Mouse (Mus musculus): Measurements from ENCODE around the gene Acsl5. TPM values are rescaled to one million over a fixed set of nuclear protein-coding genes. Genes with fewer than 3 reads are reported as not detected.

Acsl5 gene
- polyA plus RNA-seq, 1 experiment: 10.5 TPM

DNA sequence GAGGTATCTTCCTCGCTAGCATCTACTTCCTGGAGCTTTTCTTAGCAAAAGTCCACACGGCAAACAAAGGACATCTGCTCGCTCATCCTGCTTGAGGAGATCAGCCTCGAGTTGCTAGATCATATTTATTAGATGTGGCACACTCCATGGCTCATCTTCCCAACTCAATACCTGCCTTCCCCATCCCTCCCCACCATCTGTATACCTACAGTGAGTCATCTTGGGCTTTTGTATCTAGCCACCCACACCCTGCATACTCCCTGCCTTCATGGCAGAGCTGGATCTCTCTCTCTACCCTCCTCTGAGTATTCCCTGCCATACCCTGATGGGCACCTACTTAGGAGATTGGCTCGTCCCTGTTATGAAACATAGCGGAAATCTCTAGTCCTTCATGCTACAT is 30.5 kb upstream of the Acsl5 start:
- DNase-seq (ENCODE audit: low read depth in 1 of 2, low spot score in 2 of 2): no peak
- Histone ChIP-seq H3K27ac (ENCODE audit: insufficient read depth, low read length) (no peak overlapping the region), H3K4me3 (ENCODE audit: extremely low read depth, insufficient read depth, insufficient read length) (no peak overlapping the region), H3K36me3 (ENCODE audit: control insufficient read depth, insufficient read depth, low read length) (no peaks in the 10 kb centered on the region), H3K4me1 (ENCODE audit: control insufficient read depth, insufficient read depth, insufficient read length) (no peaks in the 10 kb centered on the region), H3K27me3 (ENCODE audit: control insufficient read depth, insufficient read depth, low read length) (no peaks in the 10 kb centered on the region)
- TF ChIP-seq CTCF (IDR thresholded peaks at IDR 0.05; ENCODE audit: extremely low read depth, insufficient read depth, insufficient read length, insufficient replicate concordance): no peak
- no peak for TF ChIP-seq POLR2A (IDR thresholded peaks at IDR 0.05; ENCODE audit: low read depth, low read length)
- WGBS: 76% methylated on average over 6 of the region's 6 CpGs

DNA sequence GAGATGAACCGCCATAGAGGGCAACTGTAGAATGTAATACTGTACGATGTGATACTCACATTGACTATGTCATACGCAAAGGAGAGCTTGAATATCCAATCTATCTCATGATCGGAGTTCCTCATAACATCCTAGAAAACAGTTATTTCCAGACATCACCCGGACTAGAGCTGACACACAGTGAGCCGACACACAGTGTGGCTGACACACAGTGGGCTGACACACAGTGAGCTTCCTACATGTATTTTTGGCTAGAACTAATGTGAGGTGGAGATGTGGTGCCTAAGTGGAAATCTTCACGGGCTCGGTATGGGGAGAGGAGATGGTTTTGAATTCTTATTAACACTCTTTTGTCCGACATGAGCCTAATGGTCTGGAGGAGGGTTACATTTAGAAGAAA is 29.5 kb upstream of the Acsl5 start:
- H3K4me1 ChIP-seq (ENCODE audit: control insufficient read depth, insufficient read depth, insufficient read length): no peaks in the 10 kb centered on the region
- DNase-seq (ENCODE audit: low read depth in 1 of 2, low spot score in 2 of 2): no peak
- 93% methylated on average over 9 of the region's 9 CpGs for WGBS
- H3K36me3 ChIP-seq (ENCODE audit: control insufficient read depth, insufficient read depth, low read length): no peaks in the 10 kb centered on the region
- no peak overlapping the region for H3K4me3 ChIP-seq (ENCODE audit: extremely low read depth, insufficient read depth, insufficient read length)
- H3K27ac ChIP-seq (ENCODE audit: insufficient read depth, low read length): no peak overlapping the region
- TF ChIP-seq POLR2A (IDR thresholded peaks at IDR 0.05; ENCODE audit: low read depth, low read length): no peak
- no peak for TF ChIP-seq CTCF (IDR thresholded peaks at IDR 0.05; ENCODE audit: extremely low read depth, insufficient read depth, insufficient read length, insufficient replicate concordance)
- H3K27me3 ChIP-seq (ENCODE audit: control insufficient read depth, insufficient read depth, low read length): no peaks in the 10 kb centered on the region

DNA sequence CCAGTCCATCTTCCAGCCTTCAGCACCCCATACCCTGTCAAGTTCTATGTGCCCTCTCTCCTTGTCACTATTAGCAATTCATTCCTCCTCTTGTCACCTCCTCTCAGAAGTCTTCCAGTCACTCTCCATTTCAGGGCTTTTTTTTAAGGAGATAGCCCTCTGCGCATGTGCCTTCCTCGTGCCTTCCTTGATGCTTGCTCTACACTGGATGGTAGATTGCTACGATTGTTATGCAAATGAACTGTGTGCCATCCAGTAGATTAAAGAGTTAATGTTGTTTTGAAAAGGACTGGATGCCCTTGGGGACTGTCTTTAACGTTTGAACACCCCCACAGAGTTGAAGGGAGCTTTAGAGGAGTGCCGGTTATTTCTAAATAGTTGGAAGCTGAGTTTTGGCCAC is 25.1 kb upstream of the Acsl5 start:
- no peaks in the 10 kb centered on the region for H3K36me3 ChIP-seq (ENCODE audit: control insufficient read depth, insufficient read depth, low read length)
- 77% methylated on average over 5 of the region's 5 CpGs for WGBS
- H3K27me3 ChIP-seq (ENCODE audit: control insufficient read depth, insufficient read depth, low read length): no peaks in the 10 kb centered on the region
- no peak overlapping the region for H3K27ac ChIP-seq (ENCODE audit: insufficient read depth, low read length)
- H3K4me3 ChIP-seq (ENCODE audit: extremely low read depth, insufficient read depth, insufficient read length): no peak overlapping the region
- no peaks in the 10 kb centered on the region for H3K4me1 ChIP-seq (ENCODE audit: control insufficient read depth, insufficient read depth, insufficient read length)
- TF ChIP-seq POLR2A (IDR thresholded peaks at IDR 0.05; ENCODE audit: low read depth, low read length) (no peak), CTCF (IDR thresholded peaks at IDR 0.05; ENCODE audit: extremely low read depth, insufficient read depth, insufficient read length, insufficient replicate concordance) (no peak)
- DNase-seq (ENCODE audit: low read depth in 1 of 2, low spot score in 2 of 2): no peak

DNA sequence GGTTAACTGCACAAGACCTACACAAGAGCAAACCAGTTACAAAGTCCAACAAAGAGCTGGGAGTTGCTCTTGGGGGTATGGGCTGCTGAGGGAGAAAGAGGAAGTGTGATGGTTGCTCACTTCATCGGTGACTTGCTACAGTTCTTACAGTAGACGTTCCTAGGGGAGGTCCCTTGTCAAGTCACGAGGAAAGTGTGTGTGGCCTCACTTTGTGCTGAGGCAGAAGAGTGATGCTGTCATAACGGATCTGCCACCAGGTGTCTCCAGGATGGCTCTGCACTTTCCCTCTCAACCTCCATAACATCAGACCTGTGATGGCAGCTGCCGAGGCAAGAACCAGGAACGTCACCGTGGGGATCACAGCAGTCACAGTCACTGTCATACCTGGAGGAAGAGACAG is 24.6 kb upstream of the Acsl5 start:
- H3K4me1 ChIP-seq (ENCODE audit: control insufficient read depth, insufficient read depth, insufficient read length): no peaks in the 10 kb centered on the region
- H3K36me3 ChIP-seq (ENCODE audit: control insufficient read depth, insufficient read depth, low read length): no peaks in the 10 kb centered on the region
- peak in 1 of 2 experiments; percentile 26 for DNase-seq (ENCODE audit: low read depth in 1 of 2, low spot score in 2 of 2)
- H3K4me3 ChIP-seq (ENCODE audit: extremely low read depth, insufficient read depth, insufficient read length): no peak overlapping the region
- 52% methylated on average over 7 of the region's 7 CpGs for WGBS
- H3K27me3 ChIP-seq (ENCODE audit: control insufficient read depth, insufficient read depth, low read length): no peaks in the 10 kb centered on the region
- no peak for TF ChIP-seq CTCF (IDR thresholded peaks at IDR 0.05; ENCODE audit: extremely low read depth, insufficient read depth, insufficient read length, insufficient replicate concordance)
- no peak for TF ChIP-seq POLR2A (IDR thresholded peaks at IDR 0.05; ENCODE audit: low read depth, low read length)
- no peak overlapping the region for H3K27ac ChIP-seq (ENCODE audit: insufficient read depth, low read length)

DNA sequence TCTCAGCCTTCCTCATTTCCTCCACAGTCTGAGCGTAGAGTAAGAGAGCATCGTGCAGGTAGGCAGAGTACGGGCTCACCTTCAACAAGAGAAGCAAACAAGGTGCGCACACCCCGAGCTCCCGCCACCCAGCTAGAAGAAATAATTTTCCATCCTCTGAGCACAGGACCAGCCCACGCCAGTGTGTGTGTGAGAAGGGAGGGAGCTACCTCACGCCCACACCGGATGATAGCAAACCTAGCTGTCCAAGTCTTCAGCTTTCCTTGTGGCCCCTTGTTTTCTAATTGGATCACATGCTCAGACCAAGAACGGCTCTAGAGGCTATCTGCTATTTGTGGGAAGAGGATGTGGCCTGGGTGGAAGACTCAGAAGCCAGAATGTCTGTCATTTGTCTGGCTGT is 20.7 kb upstream of the Acsl5 start:
- no peak overlapping the region for H3K4me3 ChIP-seq (ENCODE audit: extremely low read depth, insufficient read depth, insufficient read length)
- no peak overlapping the region for H3K27ac ChIP-seq (ENCODE audit: insufficient read depth, low read length)
- TF ChIP-seq POLR2A (IDR thresholded peaks at IDR 0.05; ENCODE audit: low read depth, low read length) (no peak), CTCF (IDR thresholded peaks at IDR 0.05; ENCODE audit: extremely low read depth, insufficient read depth, insufficient read length, insufficient replicate concordance) (no peak)
- 82% methylated on average over 10 of the region's 10 CpGs for WGBS
- H3K27me3 ChIP-seq (ENCODE audit: control insufficient read depth, insufficient read depth, low read length): no peaks in the 10 kb centered on the region
- no peaks in the 10 kb centered on the region for H3K36me3 ChIP-seq (ENCODE audit: control insufficient read depth, insufficient read depth, low read length)
- DNase-seq (ENCODE audit: low read depth in 1 of 2, low spot score in 2 of 2): no peak
- H3K4me1 ChIP-seq (ENCODE audit: control insufficient read depth, insufficient read depth, insufficient read length): no peaks in the 10 kb centered on the region

DNA sequence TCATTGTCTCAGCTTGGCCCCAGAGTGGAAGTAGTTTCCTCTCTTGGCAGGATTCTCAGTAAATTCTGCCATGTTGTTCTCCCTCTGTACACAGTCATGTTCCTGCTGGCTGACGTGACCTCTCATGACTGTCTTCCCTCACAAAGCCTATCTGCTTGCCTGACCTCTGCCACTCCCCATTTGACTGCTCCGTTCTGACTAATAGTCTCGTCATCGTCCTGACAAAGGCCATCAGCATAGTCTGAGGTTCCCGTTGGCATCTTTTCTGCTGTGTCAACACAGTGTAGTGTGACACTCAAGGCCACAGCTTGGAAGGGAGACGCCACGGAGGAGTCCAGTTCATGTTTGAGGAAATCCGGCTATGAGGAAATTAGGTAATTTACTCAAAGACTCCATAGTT is 19.6 kb upstream of the Acsl5 start:
- H3K27ac ChIP-seq (ENCODE audit: insufficient read depth, low read length): no peak overlapping the region
- WGBS: 76% methylated on average over 8 of the region's 8 CpGs
- H3K27me3 ChIP-seq (ENCODE audit: control insufficient read depth, insufficient read depth, low read length): no peaks in the 10 kb centered on the region
- DNase-seq (ENCODE audit: low read depth in 1 of 2, low spot score in 2 of 2): no peak
- no peaks in the 10 kb centered on the region for H3K36me3 ChIP-seq (ENCODE audit: control insufficient read depth, insufficient read depth, low read length)
- TF ChIP-seq CTCF (IDR thresholded peaks at IDR 0.05; ENCODE audit: extremely low read depth, insufficient read depth, insufficient read length, insufficient replicate concordance): no peak
- no peak for TF ChIP-seq POLR2A (IDR thresholded peaks at IDR 0.05; ENCODE audit: low read depth, low read length)
- no peak overlapping the region for H3K4me3 ChIP-seq (ENCODE audit: extremely low read depth, insufficient read depth, insufficient read length)
- H3K4me1 ChIP-seq (ENCODE audit: control insufficient read depth, insufficient read depth, insufficient read length): no peaks in the 10 kb centered on the region

DNA sequence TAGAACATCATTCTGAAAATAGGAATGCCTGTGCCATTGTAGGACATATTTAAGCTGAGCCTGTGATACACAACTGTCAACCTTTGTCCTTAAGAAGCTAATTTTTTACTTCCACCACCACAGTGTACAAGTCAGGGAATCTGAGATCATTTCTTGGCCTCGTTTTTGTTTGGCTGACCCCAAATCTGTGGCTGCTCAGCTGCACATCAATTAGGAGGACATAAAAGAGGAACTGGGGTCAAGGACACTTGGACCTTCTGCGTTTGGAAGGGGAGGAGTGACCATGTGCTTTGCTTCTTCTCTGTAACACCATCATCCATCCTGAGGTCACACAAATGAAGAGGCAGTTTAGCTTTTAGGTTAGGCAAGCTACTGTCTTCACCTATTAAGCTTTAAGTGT is 15.7 kb upstream of the Acsl5 start:
- WGBS: 10% methylated on average over 2 of the region's 2 CpGs
- Histone ChIP-seq H3K4me1 (ENCODE audit: control insufficient read depth, insufficient read depth, insufficient read length) (no peaks in the 10 kb centered on the region), H3K36me3 (ENCODE audit: control insufficient read depth, insufficient read depth, low read length) (no peaks in the 10 kb centered on the region), H3K27ac (ENCODE audit: insufficient read depth, low read length) (no peak overlapping the region), H3K4me3 (ENCODE audit: extremely low read depth, insufficient read depth, insufficient read length) (no peak overlapping the region), H3K27me3 (ENCODE audit: control insufficient read depth, insufficient read depth, low read length) (no peaks in the 10 kb centered on the region)
- TF ChIP-seq CTCF (IDR thresholded peaks at IDR 0.05; ENCODE audit: extremely low read depth, insufficient read depth, insufficient read length, insufficient replicate concordance) (no peak), POLR2A (IDR thresholded peaks at IDR 0.05; ENCODE audit: low read depth, low read length) (no peak)
- DNase-seq (ENCODE audit: low read depth in 1 of 2, low spot score in 2 of 2): no peak
